Mouse (Mus musculus) kidney, adult 2 months (tissue): ENCODE measurements around the gene Sh3rf3. TPM values are rescaled to one million over a fixed set of nuclear protein-coding genes. Genes with fewer than 3 reads are reported as not detected.
A peak's percentile ranks its signal among the peaks of the same experiment; 100 is the strongest.

Experiments
- DNase-seq: peaks from one replicate; pipeline ENCODE4 v3.0.0; 2021
- H3K27ac ChIP-seq: fragments of 200-500 bp; 2 replicates; pipeline ENCODE4 v1.5.1; 2012; ENCODE audit warnings: low read depth, low read length, control low read depth, inconsistent platforms; ENCODE audit not compliant: insufficient read depth
- H3K27me3 ChIP-seq: fragments of 200-500 bp; replicated peaks from 2 replicates; pipeline ENCODE4 v1.6.1; 2012; ENCODE audit warnings: mild to moderate bottlenecking, moderate library complexity, low read length, inconsistent platforms; ENCODE audit not compliant: control insufficient read depth, insufficient read depth
- H3K36me3 ChIP-seq: fragments of 200-500 bp; 2 replicates; pipeline ENCODE4 v1.6.1; 2012; ENCODE audit warnings: mild to moderate bottlenecking, moderate library complexity, low read length, inconsistent platforms; ENCODE audit not compliant: control insufficient read depth, insufficient read depth
- H3K4me1 ChIP-seq: fragments of 200-500 bp; 2 replicates; pipeline ENCODE4 v1.6.1; 2011; ENCODE audit warnings: low read length; ENCODE audit not compliant: control insufficient read depth, insufficient read depth
- H3K4me3 ChIP-seq: fragments of 200-500 bp; 2 replicates; pipeline ENCODE4 v1.5.1; 2011; ENCODE audit warnings: mild to moderate bottlenecking, low read depth, low read length, control low read depth; ENCODE audit not compliant: insufficient read depth
- CTCF ChIP-seq: fragments of 200-500 bp; conservative IDR thresholded peaks from 2 replicates; pipeline ENCODE4 v1.5.1; 2011; ENCODE audit warnings: low read depth, mild to moderate bottlenecking, control low read depth, low read length, moderate library complexity, mixed read lengths; ENCODE audit not compliant: insufficient read depth, insufficient read length
- POLR2A ChIP-seq: fragments of 200-500 bp; IDR thresholded peaks from one replicate; pipeline ENCODE4 v1.6.1; 2011; ENCODE audit warnings: low read depth, low read length, control low read depth
- WGBS: fragments of 180-500 bp; shearing (Covaris S2); methylation state at CpG from one replicate; pipeline ENCODE4 v1.1.7; 2018; 5-methylcytosine and 5-hydroxymethylcytosine counted together
- polyA plus RNA-seq: library from polyadenylated mRNA; depleted of rRNA; stranded (reverse); fragments of >200 nt; gene quantifications from 2 replicates; pipeline ENCODE4 v1.2.3, GENCODE M21; 2012

Sh3rf3 gene
- polyA plus RNA-seq, 1 experiment, result 0.22 TPM

DNA sequence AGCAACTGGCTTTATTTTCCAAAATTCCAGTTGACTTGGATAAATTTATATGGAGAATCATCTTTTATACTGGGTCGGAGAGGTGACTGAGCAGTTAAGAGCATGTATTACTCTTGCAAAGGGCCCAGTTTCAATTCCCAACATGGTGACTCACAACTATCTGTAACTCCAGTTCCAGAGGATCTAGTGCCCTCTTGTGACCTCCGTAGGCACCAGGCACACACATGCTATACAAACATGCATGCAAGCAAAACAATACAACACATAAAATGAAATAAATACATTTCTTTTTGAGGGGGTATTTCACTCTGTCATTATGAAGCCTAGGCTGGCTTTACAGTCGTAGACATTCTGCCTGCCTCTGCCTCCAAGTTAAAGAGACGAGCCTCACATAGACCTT is 237.3 kb downstream of the Sh3rf3 start:
- Histone ChIP-seq H3K27ac (no peak overlapping the region), H3K36me3 (no peaks in the 10 kb centered on the region), H3K27me3 (no peaks in the 10 kb centered on the region), H3K4me3 (no peak overlapping the region), H3K4me1 (no peaks in the 10 kb centered on the region)
- TF ChIP-seq CTCF, result no peak
- TF ChIP-seq POLR2A, result no peak
- DNase-seq, result no peak
- WGBS, result 84% methylated on average over 4 of the region's 4 CpGs

DNA sequence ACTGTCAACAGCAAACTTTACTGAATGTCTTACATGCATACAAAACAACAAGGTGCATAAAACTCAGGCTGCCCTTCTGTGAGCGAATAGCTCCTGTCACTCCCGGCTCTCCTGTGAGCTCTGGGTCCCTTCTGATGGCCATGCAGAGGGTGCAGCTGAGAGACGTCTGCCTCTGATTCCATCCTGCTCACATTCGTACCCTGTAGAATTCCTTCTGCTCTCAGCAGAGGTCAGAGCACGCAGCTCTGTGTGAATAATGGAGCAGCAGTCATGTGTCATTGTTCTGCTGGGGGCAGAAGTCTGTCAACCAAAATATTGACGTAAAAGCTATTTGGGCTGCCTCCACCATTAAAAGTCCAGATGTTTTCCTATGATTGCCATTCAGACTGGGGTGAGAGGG is 243.1 kb downstream of the Sh3rf3 start:
- WGBS, result 49% methylated on average over 6 of the region's 6 CpGs
- DNase-seq, result no peak
- TF ChIP-seq CTCF (no peak), POLR2A (no peak)
- no peak overlapping the region for H3K27ac ChIP-seq
- no peak overlapping the region for H3K4me3 ChIP-seq
- H3K4me1 ChIP-seq, result no peaks in the 10 kb centered on the region
- H3K27me3 ChIP-seq, result no peaks in the 10 kb centered on the region
- no peaks in the 10 kb centered on the region for H3K36me3 ChIP-seq

- Histone ChIP-seq H3K36me3 (no peaks in the 10 kb centered on the region), H3K4me3 (no peak overlapping the region), H3K4me1 (no peaks in the 10 kb centered on the region), H3K27ac (no peak overlapping the region), H3K27me3 (no peaks in the 10 kb centered on the region)
- no peak for DNase-seq
- TF ChIP-seq POLR2A, result no peak
- no peak for TF ChIP-seq CTCF
- 62% methylated on average over 6 of the region's 6 CpGs for WGBS
Measured at GRCm38 (mm10) chr10:59066804-59067203, 253.6 kb downstream of the Sh3rf3 start.

- 61% methylated on average over 4 of the region's 4 CpGs for WGBS
- Histone ChIP-seq H3K27me3 (no peaks in the 10 kb centered on the region), H3K36me3 (no peaks in the 10 kb centered on the region), H3K4me1 (no peaks in the 10 kb centered on the region), H3K4me3 (no peak overlapping the region), H3K27ac (no peak overlapping the region)
- DNase-seq, result no peak
- no peak for TF ChIP-seq CTCF
- TF ChIP-seq POLR2A, result no peak
Measured at GRCm38 (mm10) chr10:59072827-59073226, 259.7 kb downstream of the Sh3rf3 start.

- TF ChIP-seq CTCF (no peak), POLR2A (no peak)
- WGBS, result 90% methylated on average over 10 of the region's 10 CpGs
- DNase-seq, result no peak
Measured at GRCm38 (mm10) chr10:59076681-59077080, 263.5 kb downstream of the Sh3rf3 start.

DNA sequence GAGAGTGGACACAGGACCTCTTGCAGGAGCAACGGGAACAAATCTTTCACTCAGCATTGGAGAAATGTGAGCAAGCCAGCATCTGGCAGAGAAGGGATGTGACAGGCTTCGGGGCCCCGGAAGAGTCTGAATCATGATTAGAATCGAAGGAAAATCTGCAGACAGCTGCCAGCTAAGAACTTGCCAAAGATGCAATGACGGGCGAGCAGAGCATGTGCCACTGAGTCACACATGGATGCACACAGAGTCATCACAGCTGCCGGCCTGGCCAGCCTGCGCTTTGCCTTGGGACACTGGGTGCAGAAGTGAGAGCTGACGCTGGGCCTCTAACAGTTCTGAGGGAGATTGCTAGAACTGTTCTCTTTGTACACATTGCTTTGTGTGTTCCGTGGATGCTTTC is 264.8 kb downstream of the Sh3rf3 start:
- peak; percentile 1 for DNase-seq
- WGBS, result 50% methylated on average over 10 of the region's 10 CpGs
- no peak overlapping the region for H3K27ac ChIP-seq
- no peaks in the 10 kb centered on the region for H3K36me3 ChIP-seq
- H3K4me1 ChIP-seq, result no peaks in the 10 kb centered on the region
- H3K4me3 ChIP-seq, result no peak overlapping the region
- TF ChIP-seq CTCF (no peak), POLR2A (no peak)
- H3K27me3 ChIP-seq, result no peaks in the 10 kb centered on the region

More at GRCm38 (mm10) chr10:59076681-59077080, 263.5 kb downstream of the Sh3rf3 start:
- no peaks in the 10 kb centered on the region for H3K36me3 ChIP-seq
- no peak overlapping the region for H3K27ac ChIP-seq
- no peak overlapping the region for H3K4me3 ChIP-seq
- H3K27me3 ChIP-seq, result no peaks in the 10 kb centered on the region
- no peaks in the 10 kb centered on the region for H3K4me1 ChIP-seq

DNA sequence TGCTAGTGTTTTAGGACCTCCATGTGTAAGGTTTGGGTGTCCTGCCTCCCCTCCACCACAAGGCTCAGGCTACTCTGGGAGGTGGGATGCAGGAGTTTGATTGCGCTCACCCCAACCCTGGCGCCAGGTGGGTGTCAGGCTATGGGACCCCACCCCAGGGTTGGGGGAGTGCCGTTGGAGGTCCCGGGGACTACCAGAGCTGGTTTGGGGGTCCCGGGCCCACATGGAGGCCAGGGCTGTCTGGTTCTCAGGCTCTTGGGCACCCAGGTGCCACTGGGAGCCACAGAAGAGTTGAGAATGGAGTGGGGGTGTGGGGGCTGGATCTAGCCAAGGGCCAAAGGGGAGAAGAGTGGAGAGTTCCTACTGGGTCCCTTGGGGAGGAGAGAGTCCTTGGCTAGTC is 272.4 kb downstream of the Sh3rf3 start:
- H3K27me3 ChIP-seq, result no peaks in the 10 kb centered on the region
- TF ChIP-seq CTCF (no peak), POLR2A (no peak)

DNA sequence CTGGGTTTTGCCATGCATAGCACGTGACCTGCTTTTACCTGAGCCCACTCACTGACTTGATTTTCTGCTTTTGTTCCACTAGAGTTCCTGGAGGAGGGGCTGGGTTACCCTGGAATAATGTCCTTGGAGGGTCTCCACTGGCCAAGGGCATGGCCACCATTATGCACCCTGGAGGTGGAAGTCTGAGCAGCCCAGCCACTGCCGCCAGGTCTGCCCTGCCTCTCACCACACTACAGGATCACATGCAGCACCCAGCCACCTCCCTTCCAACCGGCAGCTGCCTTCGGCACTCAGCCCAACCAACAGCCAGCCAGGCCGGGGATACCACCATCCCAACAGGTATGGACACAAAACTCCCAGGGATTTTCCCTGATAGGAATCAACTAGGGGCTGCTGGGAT is 273.4 kb downstream of the Sh3rf3 start:
- Histone ChIP-seq H3K36me3 (no peaks in the 10 kb centered on the region), H3K27me3 (no peaks in the 10 kb centered on the region), H3K4me3 (no peak overlapping the region), H3K4me1 (no peaks in the 10 kb centered on the region), H3K27ac (no peak overlapping the region)
- 89% methylated on average over 5 of the region's 5 CpGs for WGBS
- TF ChIP-seq CTCF (no peak), POLR2A (no peak)
- DNase-seq, result no peak

More for the DNA sequence above, 272.4 kb downstream of the Sh3rf3 start:
- DNase-seq, result no peak
- no peaks in the 10 kb centered on the region for H3K36me3 ChIP-seq
- WGBS, result 98% methylated on average over 5 of the region's 5 CpGs
- no peaks in the 10 kb centered on the region for H3K4me1 ChIP-seq
- no peak overlapping the region for H3K27ac ChIP-seq
- H3K4me3 ChIP-seq, result no peak overlapping the region
